Mouse (Mus musculus) adrenal gland (tissue): ENCODE measurements around the gene Slc24a4.

Experiments used
- intact Hi-C: fragments of 180-260 bp; cut with DNase I; formaldehyde crosslinking; loops from one replicate; pipeline ENCODE4 v1.15.1; 2025
- long read RNA-seq, 2 experiments: library from polyadenylated mRNA; unstranded; transcript quantifications; one replicate each; pipeline ENCODE4 v2.0.0; 2020; ENCODE audit warnings: borderline replicate concordance in 1 of 2; ENCODE audit not compliant: insufficient replicate concordance in 1 of 2

Slc24a4 gene
- long read RNA-seq, experiment 1 = 0 reads
- long read RNA-seq, experiment 2 = 0 reads

GRCm38 (mm10) chr12:102128081-102128790 lies at the start of gene Slc24a4:
TSS of gene Slc24a4 (plus strand) at chr12:102128733.
- intact Hi-C loops = no loop called here

- intact Hi-C loops = no loop called here
Measured at GRCm38 (mm10) chr12:102082648-102083425, 45.7 kb upstream of the Slc24a4 start.

- intact Hi-C loops = no loop called here
Measured at GRCm38 (mm10) chr12:102090535-102090934, 38.0 kb upstream of the Slc24a4 start.

- intact Hi-C loops = no loop called here
Measured at GRCm38 (mm10) chr12:102092342-102093094, 36.0 kb upstream of the Slc24a4 start.

GRCm38 (mm10) chr12:102105990-102106389 lies 22.5 kb upstream of the Slc24a4 start:
- intact Hi-C loops = no loop called here

- intact Hi-C loops = no loop called here
Measured at GRCm38 (mm10) chr12:102108851-102109250, 19.7 kb upstream of the Slc24a4 start.

- intact Hi-C loops = no loop called here
Measured at GRCm38 (mm10) chr12:102112491-102112890, 16.0 kb upstream of the Slc24a4 start.

- intact Hi-C loops = no loop called here
Measured at GRCm38 (mm10) chr12:102112901-102113300, 15.6 kb upstream of the Slc24a4 start.

GRCm38 (mm10) chr12:102113391-102113790 lies 15.1 kb upstream of the Slc24a4 start:
- intact Hi-C loops = no loop called here

- intact Hi-C loops = no loop called here
Measured at GRCm38 (mm10) chr12:102116580-102116979, 12.0 kb upstream of the Slc24a4 start.

- intact Hi-C loops = no loop called here
Measured at GRCm38 (mm10) chr12:102118014-102118413, 10.5 kb upstream of the Slc24a4 start.

GRCm38 (mm10) chr12:102127601-102128000 lies 932 bp upstream of the Slc24a4 start:
- intact Hi-C loops = no loop called here

GRCm38 (mm10) chr12:102128791-102129507 lies 416 bp downstream of the Slc24a4 start:
- intact Hi-C loops = no loop called here

GRCm38 (mm10) chr12:102129508-102130030 lies 1.0 kb downstream of the Slc24a4 start:
- intact Hi-C loops = no loop called here

- intact Hi-C loops = no loop called here
Measured at GRCm38 (mm10) chr12:102139710-102140109, 11.2 kb downstream of the Slc24a4 start.

GRCm38 (mm10) chr12:102141330-102141729 lies 12.8 kb downstream of the Slc24a4 start:
- intact Hi-C loops = no loop called here

- intact Hi-C loops = loop anchor here (5.0 kb wide), 1 partner anchor 35 kb away; no protein-coding TSS in a partner anchor
Measured at GRCm38 (mm10) chr12:102147678-102148077, 19.1 kb downstream of the Slc24a4 start.

- intact Hi-C loops = loop anchor here (5.0 kb wide), 1 partner anchor 34 kb away; no protein-coding TSS in a partner anchor
Measured at GRCm38 (mm10) chr12:102148746-102149145, 20.2 kb downstream of the Slc24a4 start.

GRCm38 (mm10) chr12:102151185-102151584 lies 22.7 kb downstream of the Slc24a4 start:
- intact Hi-C loops = no loop called here

- intact Hi-C loops = no loop called here
Measured at GRCm38 (mm10) chr12:102153796-102154195, 25.3 kb downstream of the Slc24a4 start.

- intact Hi-C loops = no loop called here
Measured at GRCm38 (mm10) chr12:102154815-102155214, 26.3 kb downstream of the Slc24a4 start.
